Mouse (Mus musculus) urinary bladder, postnatal 4 days (tissue): Measurements from ENCODE around the gene Dio3.

Experiments
- DNase-seq, 2 experiments: peaks; one replicate each; pipeline ENCODE4 v3.0.0; 2021 to 2022; ENCODE audit warnings: low spot score in 2 of 2

The Dio3 gene

DNA sequence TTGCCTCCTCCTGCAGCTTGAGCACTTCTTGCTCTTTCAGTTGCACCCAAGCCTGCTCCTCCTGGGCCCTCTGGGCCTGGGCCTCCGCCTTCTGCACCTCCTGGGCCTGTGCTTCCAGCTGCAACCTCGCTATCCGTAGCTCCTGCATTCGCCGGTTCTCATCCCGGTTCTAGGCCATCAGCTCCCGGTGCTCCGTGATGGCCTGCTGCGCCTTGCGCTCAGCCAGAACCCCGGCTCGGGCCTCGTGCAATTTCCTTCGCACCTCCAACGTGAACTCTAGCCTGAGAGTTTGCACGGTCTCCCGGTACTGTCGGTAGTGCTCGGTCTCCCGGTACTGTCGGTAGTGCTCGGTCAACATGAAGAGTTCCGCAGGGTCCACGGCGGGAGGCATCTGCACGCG, 40.8 kb downstream of the Dio3 start:
- DNase-seq = no peak
